ENCODE assay signal across 8 mouse cellular contexts in the genomic region with DNA sequence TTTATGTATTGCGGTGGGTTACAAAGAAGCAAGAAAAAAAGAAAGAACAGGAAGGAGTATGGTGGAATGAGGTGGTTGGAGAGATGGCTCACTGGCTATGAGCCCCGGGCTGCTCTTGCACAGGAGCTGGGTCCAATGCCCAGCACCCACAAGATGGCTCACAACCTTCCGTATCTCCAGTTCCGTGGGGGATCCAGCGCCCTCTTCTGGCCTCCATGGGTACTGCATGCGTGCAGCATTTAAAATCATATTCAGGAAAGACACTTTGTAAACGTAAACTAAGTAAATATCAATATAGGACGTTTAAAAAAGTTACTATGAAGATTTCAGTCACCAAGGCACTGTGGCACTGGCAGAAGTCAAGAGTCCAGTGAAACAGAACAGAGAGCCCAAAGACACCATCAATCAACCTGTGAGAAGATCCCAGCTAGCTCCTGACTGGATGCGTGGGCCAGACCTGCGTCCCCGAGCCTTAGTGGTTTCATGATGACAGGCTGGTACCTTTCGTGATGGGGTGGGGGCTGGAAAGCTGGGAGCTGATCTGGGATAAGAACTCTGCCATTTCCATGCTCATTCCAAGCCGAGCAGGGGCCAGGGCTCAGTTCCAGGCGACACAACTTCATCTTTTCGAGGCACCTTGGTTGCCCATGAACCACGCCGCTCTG. TPM values are rescaled to one million over a fixed set of nuclear protein-coding genes. Genes with fewer than 3 reads are reported as not detected.
DNase-seq lines count a peak whose midpoint lies in the region; ATAC-seq and TF ChIP-seq lines count a peak whose summit lies in the region.

No protein-coding gene starts in this region.

- peak overlapping the region; percentile 97 for H3K4me2 ChIP-seq in heart, embryonic 12.5 days
- H3K4me2 ChIP-seq in forebrain, embryonic 12.5 days = peak overlapping the region; percentile 93

- H3K4me3 ChIP-seq in heart, embryonic 12.5 days = peak overlapping the region; percentile 95
- H3K4me3 ChIP-seq in forebrain, embryonic 12.5 days (replicated peaks) = peak overlapping the region; percentile 85
- H3K4me3 ChIP-seq in kidney, adult 2 months (ENCODE audit: insufficient read depth, low read depth, low read length) = peak overlapping the region; percentile 81
- H3K4me3 ChIP-seq in small intestine, adult 2 months (ENCODE audit: low read depth, low read length) = peak overlapping the region; percentile 86

- TF ChIP-seq POLR2A in kidney, adult 2 months (IDR thresholded peaks at IDR 0.05; ENCODE audit: low read depth, low read length) = no peak
- no peak for TF ChIP-seq POLR2A in small intestine, adult 2 months (IDR thresholded peaks at IDR 0.05; ENCODE audit: low read depth, low read length)

- peak overlapping the region; percentile 50 for H3K27ac ChIP-seq in heart, embryonic 12.5 days (ENCODE audit: poor library complexity, severe bottlenecking)
- H3K27ac ChIP-seq in forebrain, embryonic 12.5 days = peak overlapping the region; percentile 85
- peak overlapping the region; percentile 83 for H3K27ac ChIP-seq in kidney, adult 2 months (ENCODE audit: insufficient read depth, low read depth, low read length)
- peak overlapping the region; percentile 72 for H3K27ac ChIP-seq in small intestine, adult 2 months (ENCODE audit: insufficient read depth, low read depth, low read length)

- no peaks in the 10 kb centered on the region for H3K27me3 ChIP-seq in heart, embryonic 12.5 days (replicated peaks)
- H3K27me3 ChIP-seq in forebrain, embryonic 12.5 days = no peaks in the 10 kb centered on the region
- no peaks in the 10 kb centered on the region for H3K27me3 ChIP-seq in kidney, adult 2 months (replicated peaks; ENCODE audit: control insufficient read depth, insufficient read depth, low read length)
- H3K27me3 ChIP-seq in small intestine, adult 2 months (ENCODE audit: control insufficient read depth, insufficient read depth, low read length) = no peaks in the 10 kb centered on the region

- no peak for DNase-seq in heart, adult 9 months (ENCODE audit: low spot score in 2 of 2)
- peak; percentile 45 for DNase-seq in c-Kit-negative CD71-positive TER-119-positive erythroid progenitor cells, embryonic 14.5 days (ENCODE audit: low read depth, low spot score)
- peak; percentile 55 for DNase-seq in kidney, adult 2 months
- peak; percentile 61 for DNase-seq in lung, postnatal 14 days
- no peak for DNase-seq in frontal cortex, postnatal 14 days (ENCODE audit: low spot score in 2 of 2)

- peaks cover 12% of the 10 kb centered on the region; the same call in 1 of the 2 replicates for H3K36me3 ChIP-seq in heart, embryonic 12.5 days
- 0 out of 2 replicates have a peak, but pooled peaks cover 4% of the 10 kb centered on the region for H3K36me3 ChIP-seq in forebrain, embryonic 12.5 days (replicated peaks)
- no peaks in the 10 kb centered on the region for H3K36me3 ChIP-seq in kidney, adult 2 months (ENCODE audit: control insufficient read depth, insufficient read depth, low read length)
- peaks cover 1% of the 10 kb centered on the region; the same call in 1 of the 2 replicates for H3K36me3 ChIP-seq in small intestine, adult 2 months (ENCODE audit: control insufficient read depth, insufficient read depth, low read length)

- TF ChIP-seq CTCF in kidney, adult 2 months (conservative IDR thresholded peaks at IDR 0.05; ENCODE audit: insufficient read depth, insufficient read length, low read depth, low read length) = peak; percentile 86
- TF ChIP-seq CTCF in small intestine, adult 2 months (IDR thresholded peaks at IDR 0.05; ENCODE audit: extremely low read depth, insufficient read length, insufficient replicate concordance, low read depth, low read length) = peak; percentile 94

- peak overlapping the region; percentile 66 for H3K9ac ChIP-seq in heart, embryonic 12.5 days
- H3K9ac ChIP-seq in forebrain, embryonic 12.5 days = peak overlapping the region; percentile 80

- no peaks in the 10 kb centered on the region for H3K9me3 ChIP-seq in heart, embryonic 12.5 days (replicated peaks)
- no peaks in the 10 kb centered on the region for H3K9me3 ChIP-seq in forebrain, embryonic 12.5 days

- H3K4me1 ChIP-seq in heart, embryonic 12.5 days (replicated peaks) = peaks cover 32% of the 10 kb centered on the region
- H3K4me1 ChIP-seq in forebrain, embryonic 12.5 days = peaks cover 28% of the 10 kb centered on the region
- H3K4me1 ChIP-seq in kidney, adult 2 months (ENCODE audit: control insufficient read depth, insufficient read depth, low read length) = no peaks in the 10 kb centered on the region
- peaks cover 13% of the 10 kb centered on the region for H3K4me1 ChIP-seq in small intestine, adult 2 months (ENCODE audit: control insufficient read depth, insufficient read depth, insufficient read length, low read length)

- WGBS in heart, embryonic 12.5 days = 28% methylated on average over 17 of the region's 17 CpGs
- WGBS in forebrain, embryonic 12.5 days = 23% methylated on average over 17 of the region's 17 CpGs
- WGBS in kidney, adult 2 months = 17% methylated on average over 17 of the region's 17 CpGs
- WGBS in small intestine, adult 2 months = 17% methylated on average over 17 of the region's 17 CpGs

- no peak for ATAC-seq in heart, embryonic 12.5 days (ENCODE audit: insufficient number of reproducible peaks, low FRiP score)
- no peak; the same call in 1 of the 2 replicates for ATAC-seq in forebrain, embryonic 12.5 days (ENCODE audit: low FRiP score)

RNA-seq across cellular contexts. Expression of gene Ogfod2, which starts 0.9 kb away (rescaled TPM):
- 16.1 and 17.0 TPM in 2 replicates for polyA plus RNA-seq in heart, embryonic 12.5 days (2016; fragmentation: Nextera tagmentation; extraction: Ambion mirVana)
- 17.7 and 19.1 TPM in 2 replicates for polyA plus RNA-seq in forebrain, embryonic 12.5 days (2016; fragmentation: Nextera tagmentation; extraction: Ambion mirVana)
- polyA plus RNA-seq in kidney, adult 2 months (2012; rRNA removed) = 54.9 and 71.9 TPM in 2 replicates
- polyA plus RNA-seq in small intestine, adult 2 months (2012; rRNA removed) = 44.0 and 48.7 TPM in 2 replicates

RNA-seq across cellular contexts. Expression of gene Arl6ip4, which starts 4.7 kb away (rescaled TPM):
- 69.7 and 78.8 TPM in 2 replicates for polyA plus RNA-seq in heart, embryonic 12.5 days (2016; fragmentation: Nextera tagmentation; extraction: Ambion mirVana)
- 92.7 and 97.1 TPM in 2 replicates for polyA plus RNA-seq in forebrain, embryonic 12.5 days (2016; fragmentation: Nextera tagmentation; extraction: Ambion mirVana)
- polyA plus RNA-seq in kidney, adult 2 months (2012; rRNA removed) = 28.9 and 31.5 TPM in 2 replicates
- polyA plus RNA-seq in small intestine, adult 2 months (2012; rRNA removed) = 12.7 and 19.6 TPM in 2 replicates

RNA-seq across cellular contexts. Expression of gene Abcb9, which starts 15.6 kb away (rescaled TPM):
- polyA plus RNA-seq in heart, embryonic 12.5 days (2016; fragmentation: Nextera tagmentation; extraction: Ambion mirVana) = 1.6 and 1.7 TPM in 2 replicates
- 2.9 and 3.3 TPM in 2 replicates for polyA plus RNA-seq in forebrain, embryonic 12.5 days (2016; fragmentation: Nextera tagmentation; extraction: Ambion mirVana)
- 8.1 and 8.5 TPM in 2 replicates for polyA plus RNA-seq in kidney, adult 2 months (2012; rRNA removed)
- 11.9 and 21.2 TPM in 2 replicates for polyA plus RNA-seq in small intestine, adult 2 months (2012; rRNA removed)

Comparison
In these comparisons a context has a peak if more than half of its experiments do, and no peak if none do; other contexts are left out.
1. DNase-seq: peak in c-Kit-negative CD71-positive TER-119-positive erythroid progenitor cells, embryonic 14.5 days (single experiment), kidney, adult 2 months (single experiment) and lung, postnatal 14 days (single experiment); none in heart, adult 9 months (0 of 2) and frontal cortex, postnatal 14 days (0 of 2).
2. Peak in every context shown above with its lines, with median percentiles within 50 percentile points of each other: H3K27ac ChIP-seq and H3K4me3 ChIP-seq.